Mouse (Mus musculus) testis, adult 2 months (tissue): ENCODE measurements around the gene Hmg20b. TPM values are rescaled to one million over a fixed set of nuclear protein-coding genes. Genes with fewer than 3 reads are reported as not detected.
A peak's percentile ranks its signal among the peaks of the same experiment; 100 is the strongest.

Experiments
- H3K27ac ChIP-seq: fragments of 200-500 bp; 2 replicates; pipeline ENCODE4 v1.5.1; 2012; ENCODE audit warnings: low read depth, low read length; ENCODE audit not compliant: control insufficient read depth, insufficient read depth
- H3K27me3 ChIP-seq: fragments of 200-500 bp; 2 replicates; pipeline ENCODE4 v1.6.1; 2012; ENCODE audit warnings: mild to moderate bottlenecking, low read length, moderate library complexity; ENCODE audit not compliant: control insufficient read depth, insufficient read depth
- H3K36me3 ChIP-seq: fragments of 200-500 bp; 2 replicates; pipeline ENCODE4 v1.6.1; 2012; ENCODE audit warnings: mild to moderate bottlenecking, low read length; ENCODE audit not compliant: control insufficient read depth, insufficient read depth
- H3K4me1 ChIP-seq: fragments of 200-500 bp; 2 replicates; pipeline ENCODE4 v1.6.1; 2012; ENCODE audit warnings: low read length; ENCODE audit not compliant: control insufficient read depth, insufficient read depth
- H3K4me3 ChIP-seq: fragments of 200-500 bp; 2 replicates; pipeline ENCODE4 v1.5.1; 2012; ENCODE audit warnings: low read depth, mild to moderate bottlenecking, low read length, moderate library complexity, mixed read lengths; ENCODE audit not compliant: control insufficient read depth
- CTCF ChIP-seq: fragments of 200-500 bp; IDR thresholded peaks from 2 replicates; pipeline ENCODE4 v1.5.1; 2012; ENCODE audit warnings: low read depth, mild to moderate bottlenecking, inconsistent platforms, low read length, moderate library complexity; ENCODE audit not compliant: control insufficient read depth, insufficient read depth, insufficient replicate concordance
- POLR2A ChIP-seq: fragments of 200-500 bp; IDR thresholded peaks from 2 replicates; pipeline ENCODE4 v1.6.1; 2012; ENCODE audit warnings: low read depth, mild to moderate bottlenecking, inconsistent platforms, low read length, moderate library complexity; ENCODE audit not compliant: control insufficient read depth
- polyA plus RNA-seq: library from polyadenylated mRNA; depleted of rRNA; stranded (reverse); fragments of >200 nt; gene quantifications from 2 replicates; pipeline ENCODE4 v1.2.3, GENCODE M21; 2012

The Hmg20b gene
- polyA plus RNA-seq, 1 experiment = 23.0 TPM

DNA sequence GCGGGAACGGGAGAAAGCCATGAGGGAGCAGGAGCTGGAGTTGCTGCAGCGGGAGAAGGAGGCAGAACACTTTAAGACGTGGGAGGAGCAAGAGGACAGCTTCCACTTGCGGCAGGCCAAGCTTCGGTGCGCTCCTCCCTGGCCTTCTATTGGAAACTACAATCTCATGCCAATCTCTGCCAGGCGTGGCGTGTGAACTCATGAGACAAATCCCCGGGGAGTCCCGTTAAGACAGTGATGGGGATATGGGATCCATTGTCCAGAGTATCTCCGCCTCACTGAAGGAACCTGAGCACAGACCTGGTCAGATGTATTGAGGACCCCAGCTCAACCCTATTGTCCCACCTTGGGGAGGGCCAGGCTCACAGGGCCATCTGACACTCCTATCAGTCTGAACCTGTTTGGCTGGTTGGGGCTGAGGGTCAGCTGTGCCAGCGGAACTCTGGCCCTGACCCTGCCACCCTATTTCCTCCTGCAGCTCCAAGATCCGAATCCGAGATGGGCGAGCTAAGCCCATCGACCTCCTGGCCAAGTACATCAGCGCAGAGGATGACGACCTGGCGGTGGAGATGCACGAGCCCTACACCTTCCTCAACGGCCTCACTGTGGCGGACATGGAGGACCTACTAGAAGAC lies 27.0 kb downstream of the Hmg20b start:
- Histone ChIP-seq H3K4me1 (peaks cover 13% of the 10 kb centered on the region), H3K36me3 (no peaks in the 10 kb centered on the region; the same call in 1 of the 2 replicates), H3K27ac (no peak overlapping the region), H3K4me3 (no peak overlapping the region), H3K27me3 (no peaks in the 10 kb centered on the region)
- TF ChIP-seq POLR2A = no peak
- no peak for TF ChIP-seq CTCF

DNA sequence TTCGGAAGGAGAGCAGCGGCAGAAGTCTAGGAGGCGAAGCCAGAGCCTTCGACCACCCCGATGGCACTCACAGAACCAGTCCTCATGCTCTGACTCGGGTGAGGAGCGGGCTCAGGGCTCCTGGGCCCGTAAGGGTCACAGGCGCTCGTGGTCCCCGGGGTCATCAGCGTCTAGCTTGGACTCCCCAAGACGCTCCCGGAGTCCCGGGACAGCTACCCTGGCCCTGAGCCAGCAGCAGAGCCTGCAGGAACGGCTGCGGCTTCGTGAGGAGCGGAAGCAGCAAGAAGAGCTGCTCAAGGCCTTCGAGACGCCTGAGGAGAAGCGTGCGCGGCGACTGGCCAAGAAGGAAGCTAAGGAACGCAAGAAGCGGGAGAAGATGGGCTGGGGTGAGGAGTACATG lies 27.8 kb downstream of the Hmg20b start:
- no peak for TF ChIP-seq CTCF
- TF ChIP-seq POLR2A = no peak
- Histone ChIP-seq H3K4me3 (no peak overlapping the region), H3K27me3 (no peaks in the 10 kb centered on the region), H3K27ac (no peak overlapping the region), H3K36me3 (no peaks in the 10 kb centered on the region; the same call in 1 of the 2 replicates), H3K4me1 (peaks cover 13% of the 10 kb centered on the region)

- Histone ChIP-seq H3K4me1 (peaks cover 13% of the 10 kb centered on the region), H3K27me3 (no peaks in the 10 kb centered on the region), H3K4me3 (peak overlapping the region; percentile 98), H3K36me3 (no peaks in the 10 kb centered on the region; the same call in 1 of the 2 replicates), H3K27ac (peak overlapping the region; percentile 94)
- TF ChIP-seq CTCF (no peak), POLR2A (no peak)
These were observed 28.8 kb downstream of the Hmg20b start for GRCm38 (mm10) chr10:81321436-81321835.

GRCm38 (mm10) chr10:81320550-81321347 lies 29.5 kb downstream of the Hmg20b start, which contains the start of gene Cactin:
Gene Cactin (plus strand): TSS chr10:81321103.
- H3K4me1 ChIP-seq = peaks cover 13% of the 10 kb centered on the region
- H3K36me3 ChIP-seq = no peaks in the 10 kb centered on the region; the same call in 1 of the 2 replicates
- no peaks in the 10 kb centered on the region for H3K27me3 ChIP-seq
- peak within 1 kb of the TSS; percentile 94 for H3K27ac ChIP-seq
- TF ChIP-seq POLR2A (peak; percentile 65; the same call in 1 of the 2 replicates), CTCF (0 out of 2 replicates have a peak, but pooled peaks have one; percentile 1)
- H3K4me3 ChIP-seq = peak within 1 kb of the TSS; percentile 98

GRCm38 (mm10) chr10:81319741-81320549 lies 30.3 kb downstream of the Hmg20b start:
- Histone ChIP-seq H3K27me3 (no peaks in the 10 kb centered on the region), H3K36me3 (no peaks in the 10 kb centered on the region; the same call in 1 of the 2 replicates), H3K4me3 (peak overlapping the region; percentile 98), H3K4me1 (peaks cover 13% of the 10 kb centered on the region), H3K27ac (peak overlapping the region; percentile 94)
- TF ChIP-seq POLR2A (no peak), CTCF (no peak)

DNA sequence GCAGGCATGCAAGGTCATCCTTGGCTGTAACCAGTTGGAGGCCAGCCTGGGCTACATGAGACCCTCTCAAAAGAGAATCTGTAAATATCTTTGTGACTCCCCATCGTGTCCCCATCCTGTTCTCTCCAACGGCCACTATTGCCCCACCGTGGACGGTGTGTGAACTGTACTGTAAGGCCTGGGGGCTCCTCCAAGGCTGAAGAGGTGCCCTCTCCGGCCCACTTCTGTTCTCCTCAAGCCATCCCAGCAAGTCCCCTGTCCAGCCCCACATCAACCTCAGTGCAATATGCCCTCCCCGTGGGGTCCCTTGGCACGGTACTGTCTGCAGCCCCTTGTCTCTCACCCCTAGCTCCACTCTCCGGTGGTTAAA lies 31.0 kb downstream of the Hmg20b start:
- Histone ChIP-seq H3K27ac (peak overlapping the region; percentile 94; the same call in 1 of the 2 replicates), H3K27me3 (no peaks in the 10 kb centered on the region), H3K4me1 (peaks cover 13% of the 10 kb centered on the region), H3K36me3 (no peaks in the 10 kb centered on the region; the same call in 1 of the 2 replicates), H3K4me3 (peak overlapping the region; percentile 98)
- TF ChIP-seq CTCF = 0 out of 2 replicates have a peak, but pooled peaks have one; percentile 19
- no peak for TF ChIP-seq POLR2A
